Mouse (Mus musculus) stomach, embryonic 16.5 days (tissue): Measurements from ENCODE around the gene Ints1. TPM values are rescaled to one million over a fixed set of nuclear protein-coding genes. Genes with fewer than 3 reads are reported as not detected.

ENCODE experiments used
- ATAC-seq: fragments of 200-750 bp; cut with Nextera tagmentation; 2 replicates; pipeline ENCODE4 v1.8.0; 2017; ENCODE audit warnings: moderate number of reproducible peaks, moderate TSS enrichment; ENCODE audit not compliant: insufficient read depth, low FRiP score
- H3K27ac ChIP-seq: fragments of 300-500 bp; sonication (generic); 2 replicates; pipeline ENCODE4 v1.5.1; 2014; ENCODE audit warnings: low read length
- H3K27me3 ChIP-seq: fragments of 300-500 bp; sonication (generic); 2 replicates; pipeline ENCODE4 v1.6.1; 2014; ENCODE audit warnings: low read length, control low read depth, mixed read lengths; ENCODE audit not compliant: control insufficient read depth, insufficient read depth
- H3K36me3 ChIP-seq: fragments of 300-500 bp; sonication (generic); 2 replicates; pipeline ENCODE4 v1.6.1; 2014; ENCODE audit warnings: low read length; ENCODE audit not compliant: control insufficient read depth, insufficient read depth
- H3K4me1 ChIP-seq: fragments of 300-500 bp; sonication (generic); 2 replicates; pipeline ENCODE4 v1.6.1; 2014; ENCODE audit warnings: low read length, control low read depth, mixed read lengths; ENCODE audit not compliant: control insufficient read depth, insufficient read depth
- H3K4me2 ChIP-seq: fragments of 300-500 bp; sonication (generic); 2 replicates; pipeline ENCODE4 v1.6.1; 2014; ENCODE audit warnings: low read depth, low read length, mixed read lengths
- H3K4me3 ChIP-seq: fragments of 300-500 bp; sonication (generic); replicated peaks from 2 replicates; pipeline ENCODE4 v1.5.1; 2014; ENCODE audit warnings: mild to moderate bottlenecking, low read length
- H3K9ac ChIP-seq: fragments of 300-500 bp; sonication (generic); 2 replicates; pipeline ENCODE4 v1.6.1; 2014; ENCODE audit warnings: low read length
- H3K9me3 ChIP-seq: fragments of 300-500 bp; sonication (generic); replicated peaks from 2 replicates; pipeline ENCODE4 v1.6.1; 2016; ENCODE audit warnings: low read length, control low read depth; ENCODE audit not compliant: control insufficient read depth
- WGBS: fragments of 180-500 bp; shearing (Covaris S2); extraction: QIAGEN DNeasy Blood & Tissue Kit; methylation state at CpG from one replicate; pipeline ENCODE4 v1.1.7; 2014; 5-methylcytosine and 5-hydroxymethylcytosine counted together
- polyA plus RNA-seq: library from polyadenylated mRNA; unstranded; fragments of >200 nt; fragmentation: Nextera tagmentation; extraction: Ambion mirVana; gene quantifications from 2 replicates; pipeline ENCODE4 v1.2.1, GENCODE M21; 2015

The Ints1 gene
- polyA plus RNA-seq, 1 experiment from 2014 or later = 20.2 TPM

- ATAC-seq = peak; percentile 93
- Histone ChIP-seq H3K9me3 (no peaks in the 10 kb centered on the region), H3K4me3 (peak within 1 kb of the TSS; percentile 65), H3K9ac (peak within 1 kb of the TSS; percentile 73), H3K4me2 (peak within 1 kb of the TSS; percentile 100), H3K36me3 (no peaks in the 10 kb centered on the region), H3K27me3 (no peaks in the 10 kb centered on the region), H3K27ac (peak within 1 kb of the TSS; percentile 93), H3K4me1 (peaks cover 62% of the 10 kb centered on the region)
- WGBS = 2% methylated on average over 46 of the region's 50 CpGs
Observed at GRCm38 (mm10) chr5:139735677-139736503, 39.6 kb downstream of the Ints1 start, which contains the start of gene Micall2. Gene Micall2 (minus strand): TSS chr5:139736336.

GRCm38 (mm10) chr5:139734746-139735145, 40.7 kb downstream of the Ints1 start:
- Histone ChIP-seq H3K4me1 (peaks cover 73% of the 10 kb centered on the region), H3K27ac (no peak overlapping the region; the same call in 1 of the 2 replicates), H3K9me3 (no peaks in the 10 kb centered on the region), H3K36me3 (no peaks in the 10 kb centered on the region), H3K4me3 (peak overlapping the region; percentile 65), H3K4me2 (peak overlapping the region; percentile 100), H3K27me3 (no peaks in the 10 kb centered on the region), H3K9ac (peak overlapping the region; percentile 73)
- no peak for ATAC-seq
- 65% methylated on average over 7 of the region's 7 CpGs for WGBS

DNA sequence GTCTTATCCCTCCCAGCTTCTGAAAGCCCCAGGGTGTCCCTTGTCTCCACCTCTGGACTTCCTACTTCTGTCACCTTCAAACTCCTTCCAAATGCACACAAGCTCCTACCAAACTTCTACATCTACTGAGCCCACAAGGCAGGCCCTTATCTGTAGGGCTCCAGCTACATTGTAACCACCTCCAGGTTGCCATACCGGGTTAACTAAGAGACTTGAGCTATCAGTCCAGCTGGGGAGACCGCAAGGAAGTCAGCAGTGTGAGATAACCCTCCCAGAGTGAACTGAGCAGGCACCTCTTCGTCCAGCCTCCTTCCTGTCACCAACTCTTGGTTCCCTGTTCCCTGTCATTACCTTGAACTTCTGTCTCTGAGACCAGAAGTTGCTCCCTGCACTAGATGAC, 41.5 kb downstream of the Ints1 start:
- Histone ChIP-seq H3K4me1 (peaks cover 77% of the 10 kb centered on the region), H3K27ac (peak overlapping the region; percentile 34), H3K36me3 (no peaks in the 10 kb centered on the region), H3K4me3 (peak overlapping the region; percentile 65; the same call in 1 of the 2 replicates), H3K9ac (peak overlapping the region; percentile 17; the same call in 1 of the 2 replicates), H3K9me3 (no peaks in the 10 kb centered on the region), H3K4me2 (peak overlapping the region; percentile 100), H3K27me3 (no peaks in the 10 kb centered on the region)
- ATAC-seq = no peak
- WGBS = 52% methylated on average over 3 of the region's 3 CpGs

- no peaks in the 10 kb centered on the region for H3K9me3 ChIP-seq
- no peaks in the 10 kb centered on the region for H3K36me3 ChIP-seq
- peak overlapping the region; percentile 46 for H3K9ac ChIP-seq
- H3K27me3 ChIP-seq = no peaks in the 10 kb centered on the region
- peak overlapping the region; percentile 89 for H3K27ac ChIP-seq
- H3K4me3 ChIP-seq = no peak overlapping the region
- ATAC-seq = peak; percentile 68
- peak overlapping the region; percentile 37 for H3K4me2 ChIP-seq
- WGBS = 35% methylated on average over 11 of the region's 11 CpGs
- H3K4me1 ChIP-seq = peaks cover 65% of the 10 kb centered on the region
Observed at GRCm38 (mm10) chr5:139732634-139733107, 42.8 kb downstream of the Ints1 start.

DNA sequence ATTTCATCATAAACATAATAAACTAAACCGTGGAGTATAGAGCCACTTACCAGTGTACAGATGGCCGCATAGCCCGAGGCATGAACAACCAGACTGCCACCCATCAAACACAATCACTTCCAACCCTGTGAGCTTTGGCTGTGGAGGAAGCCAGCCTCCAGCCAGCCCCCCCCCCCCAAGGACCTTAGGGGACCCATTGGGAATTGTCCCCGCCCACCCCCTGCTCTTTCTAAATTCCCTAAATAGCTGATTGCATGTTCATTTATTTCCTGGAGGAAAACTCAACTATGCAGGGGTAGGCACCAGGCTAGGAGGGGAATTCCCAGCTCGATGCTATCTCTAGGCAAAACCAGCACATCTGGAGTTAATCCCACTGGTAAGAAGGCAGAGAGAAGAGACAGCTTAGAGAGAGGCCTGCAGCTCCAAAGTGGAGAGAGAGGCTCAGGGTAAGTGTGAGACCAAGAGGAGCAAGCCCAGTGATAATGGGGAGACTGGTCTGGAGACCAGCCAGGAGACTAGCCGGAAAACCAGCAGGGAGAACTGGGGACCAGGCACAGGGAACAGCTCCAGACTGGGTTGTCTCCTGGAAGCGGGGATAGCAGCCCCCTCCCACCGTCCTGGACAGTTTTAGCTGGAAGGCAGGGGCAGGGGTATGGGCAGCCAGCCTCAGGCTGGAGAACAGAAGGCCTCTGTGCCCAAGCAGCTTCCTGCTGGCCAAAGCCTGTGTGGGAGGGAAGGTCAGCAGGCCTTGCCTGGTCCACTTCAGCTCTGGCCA, 44.6 kb downstream of the Ints1 start:
- no peaks in the 10 kb centered on the region for H3K9me3 ChIP-seq
- H3K27me3 ChIP-seq = no peaks in the 10 kb centered on the region
- H3K36me3 ChIP-seq = no peaks in the 10 kb centered on the region
- 0 out of 2 replicates have a peak overlapping the region, but pooled peaks have one; percentile 19 for H3K4me2 ChIP-seq
- ATAC-seq = no peak
- peak overlapping the region; percentile 38 for H3K9ac ChIP-seq
- peak overlapping the region; percentile 79 for H3K27ac ChIP-seq
- WGBS = 43% methylated on average over 8 of the region's 8 CpGs
- peaks cover 54% of the 10 kb centered on the region for H3K4me1 ChIP-seq
- no peak overlapping the region for H3K4me3 ChIP-seq

GRCm38 (mm10) chr5:139727261-139727660, 48.2 kb downstream of the Ints1 start:
- Histone ChIP-seq H3K4me3 (no peak overlapping the region), H3K4me1 (peaks cover 33% of the 10 kb centered on the region), H3K4me2 (no peak overlapping the region), H3K27ac (no peak overlapping the region), H3K36me3 (no peaks in the 10 kb centered on the region), H3K9ac (no peak overlapping the region), H3K27me3 (no peaks in the 10 kb centered on the region), H3K9me3 (no peaks in the 10 kb centered on the region)
- WGBS = 77% methylated on average over 11 of the region's 11 CpGs
- ATAC-seq = no peak

GRCm38 (mm10) chr5:139726186-139726585, 49.3 kb downstream of the Ints1 start:
- Histone ChIP-seq H3K4me3 (no peak overlapping the region), H3K9ac (no peak overlapping the region), H3K36me3 (no peaks in the 10 kb centered on the region; the same call in 1 of the 2 replicates), H3K4me1 (peaks cover 25% of the 10 kb centered on the region), H3K27ac (no peak overlapping the region), H3K27me3 (no peaks in the 10 kb centered on the region), H3K4me2 (no peak overlapping the region), H3K9me3 (no peaks in the 10 kb centered on the region)
- no peak for ATAC-seq
- 79% methylated on average over 3 of the region's 3 CpGs for WGBS

DNA sequence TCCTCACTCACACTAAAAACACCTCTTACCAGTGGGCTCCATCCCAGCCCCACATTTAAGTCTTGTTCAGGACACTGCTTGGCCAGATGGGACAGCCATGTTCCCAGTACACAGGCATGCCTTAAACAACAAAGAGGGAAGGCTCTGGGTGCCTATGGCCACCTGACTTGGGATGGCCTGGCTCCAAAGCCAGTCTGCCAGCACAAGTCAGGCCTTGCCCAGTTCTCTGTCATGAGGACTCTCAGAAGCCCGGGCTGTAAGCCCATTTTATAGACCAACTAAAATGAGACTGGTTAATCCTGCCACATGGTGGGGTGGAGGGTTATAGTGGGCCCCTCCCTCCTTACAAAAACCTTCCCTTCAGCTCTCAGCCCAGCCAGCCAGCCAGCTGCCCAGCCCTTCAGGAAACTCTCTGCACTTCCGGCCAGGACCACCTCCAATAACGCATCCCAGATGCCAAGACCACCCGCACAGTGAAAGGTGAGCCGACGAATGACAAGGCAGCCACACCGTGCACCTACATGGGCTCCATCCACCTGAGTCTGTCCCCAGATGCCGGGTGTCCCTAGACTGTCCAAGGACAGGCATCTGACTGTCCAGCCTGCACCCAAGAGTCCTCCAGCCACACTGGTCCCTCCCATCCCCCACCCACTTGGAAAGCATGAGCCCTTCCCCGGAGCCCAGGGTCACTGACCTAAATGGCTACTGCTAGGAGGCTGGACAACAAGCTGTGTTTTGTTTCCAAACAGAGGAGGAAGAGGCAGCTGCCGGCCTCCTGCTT, 50.9 kb downstream of the Ints1 start:
- H3K9ac ChIP-seq = peak overlapping the region; percentile 18; the same call in 1 of the 2 replicates
- H3K36me3 ChIP-seq = no peaks in the 10 kb centered on the region; the same call in 1 of the 2 replicates
- WGBS = 38% methylated on average over 10 of the region's 10 CpGs
- no peak for ATAC-seq
- peaks cover 11% of the 10 kb centered on the region for H3K4me1 ChIP-seq
- H3K4me2 ChIP-seq = no peak overlapping the region
- 0 out of 2 replicates have a peak overlapping the region, but pooled peaks have one; percentile 1 for H3K27ac ChIP-seq
- no peak overlapping the region for H3K4me3 ChIP-seq
- no peaks in the 10 kb centered on the region for H3K9me3 ChIP-seq
- H3K27me3 ChIP-seq = no peaks in the 10 kb centered on the region
